Mouse (Mus musculus) spleen, embryonic (tissue): ENCODE data around the gene Cdk5.

Experiments
- CTCF ChIA-PET: fragments of 350-600 bp; sonication (Branson Sonifier 250); formaldehyde crosslinking; loops from one replicate; lab custom pipeline; 2022; lab: Charles Lee

Cdk5 gene

DNA sequence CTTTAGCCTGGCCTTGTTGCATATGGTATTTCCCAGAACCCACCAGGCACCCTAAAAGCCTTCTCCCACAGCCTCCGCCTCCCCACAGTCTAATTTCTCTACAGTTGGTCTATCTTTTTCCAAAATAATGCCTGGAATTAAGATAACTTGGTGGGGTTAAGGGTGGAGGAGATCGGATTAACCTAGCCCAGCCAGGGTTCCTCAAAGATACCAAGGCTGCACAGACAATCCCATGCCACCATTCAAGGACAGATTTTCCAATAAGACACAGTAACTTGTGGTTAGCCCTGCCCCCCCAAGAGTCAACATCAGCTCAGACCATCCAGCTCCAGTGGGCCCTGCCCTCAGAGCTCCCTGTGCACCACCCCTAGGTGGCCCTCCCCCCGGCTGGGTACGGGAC is 42.8 kb downstream of the Cdk5 start:
- CTCF ChIA-PET: no interaction called here

DNA sequence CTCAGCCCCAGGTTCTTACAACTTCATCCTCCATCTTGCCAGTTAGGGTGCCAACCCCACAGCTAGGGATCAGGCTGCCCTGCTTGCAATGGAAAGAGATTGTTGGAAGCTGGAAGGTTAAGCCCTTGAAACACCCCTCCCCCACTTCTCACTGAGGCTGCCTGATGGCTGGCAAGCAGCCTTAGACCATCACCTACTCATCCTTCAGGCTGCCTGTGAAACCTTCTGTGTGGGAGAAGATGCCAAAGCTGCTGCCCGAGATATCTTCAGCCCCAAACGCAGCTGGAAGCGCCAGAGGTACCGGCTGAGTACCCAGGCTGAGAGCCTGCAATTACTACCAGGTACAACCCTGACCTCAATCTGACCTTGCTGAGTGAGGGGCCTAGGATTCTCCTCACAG is 43.8 kb downstream of the Cdk5 start:
- CTCF ChIA-PET: no interaction called here

DNA sequence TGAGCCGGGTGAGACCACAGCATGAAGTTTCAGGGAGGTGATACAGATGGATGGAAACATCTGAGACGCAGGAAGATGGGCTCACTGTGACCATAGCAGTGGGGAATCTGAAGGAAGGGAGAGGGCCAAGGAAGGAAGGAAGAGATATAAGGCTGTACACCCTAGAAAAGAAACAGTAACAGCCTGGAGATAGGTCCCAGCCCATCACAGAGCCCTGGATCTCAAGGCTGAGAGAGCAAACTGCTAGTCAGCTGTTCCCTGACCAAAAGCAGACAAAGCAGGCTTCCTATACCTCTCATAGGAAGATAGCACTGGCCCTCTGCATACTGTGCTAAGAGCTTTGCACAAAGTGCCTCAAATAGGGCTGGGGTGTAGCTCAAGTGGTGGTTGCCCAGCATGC is 44.6 kb downstream of the Cdk5 start:
- CTCF ChIA-PET: no interaction called here

DNA sequence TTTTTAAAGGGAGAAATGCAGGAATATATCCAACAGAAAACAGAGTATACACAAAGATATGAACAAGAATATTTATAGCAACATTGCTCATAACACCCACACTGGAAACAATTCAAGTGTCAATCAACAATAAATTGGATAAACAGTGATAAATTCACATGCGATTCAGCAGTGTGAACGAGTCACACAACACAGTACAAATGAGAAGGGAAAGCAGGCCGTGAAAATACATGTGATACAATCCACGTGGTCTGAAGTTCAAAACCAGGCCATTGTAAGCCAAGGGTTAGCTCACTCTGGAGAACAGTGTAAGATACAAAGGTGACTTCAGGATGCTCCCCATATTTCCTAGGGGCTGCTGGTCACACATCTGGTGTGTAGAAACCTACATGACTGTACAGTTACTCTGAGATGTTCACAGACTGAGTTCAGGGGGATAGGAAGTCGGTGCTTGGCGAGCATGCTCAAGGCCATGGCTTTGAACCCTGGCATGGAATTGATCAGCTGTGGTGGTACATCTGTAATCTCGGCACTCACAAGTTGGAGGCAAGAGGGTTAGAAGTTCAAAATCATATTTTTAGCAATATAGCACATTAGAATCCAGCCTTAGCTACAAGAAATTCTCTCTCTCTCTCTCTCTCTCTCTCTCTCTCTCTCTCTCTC is 48.5 kb downstream of the Cdk5 start:
- CTCF ChIA-PET: no interaction called here

DNA sequence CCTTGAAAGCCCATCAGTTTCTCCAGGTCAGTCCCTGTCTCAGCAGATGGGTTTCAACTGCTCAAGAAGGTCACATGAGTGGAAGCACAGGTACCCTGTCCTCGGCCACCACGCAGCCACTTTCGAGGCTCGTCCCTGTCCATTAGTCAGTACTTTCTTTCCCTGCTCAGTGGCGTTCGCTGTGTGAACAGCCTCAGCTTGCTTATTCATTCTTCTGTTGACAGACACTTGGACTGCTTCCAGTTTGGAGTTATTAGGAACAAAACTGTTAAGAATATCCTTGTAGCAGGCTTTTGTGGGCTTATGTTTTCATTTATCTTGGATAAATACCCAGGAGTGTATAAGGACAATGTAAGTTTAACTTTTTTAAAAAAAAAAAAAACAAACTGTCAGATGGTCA is 49.1 kb downstream of the Cdk5 start:
- CTCF ChIA-PET: no interaction called here

DNA sequence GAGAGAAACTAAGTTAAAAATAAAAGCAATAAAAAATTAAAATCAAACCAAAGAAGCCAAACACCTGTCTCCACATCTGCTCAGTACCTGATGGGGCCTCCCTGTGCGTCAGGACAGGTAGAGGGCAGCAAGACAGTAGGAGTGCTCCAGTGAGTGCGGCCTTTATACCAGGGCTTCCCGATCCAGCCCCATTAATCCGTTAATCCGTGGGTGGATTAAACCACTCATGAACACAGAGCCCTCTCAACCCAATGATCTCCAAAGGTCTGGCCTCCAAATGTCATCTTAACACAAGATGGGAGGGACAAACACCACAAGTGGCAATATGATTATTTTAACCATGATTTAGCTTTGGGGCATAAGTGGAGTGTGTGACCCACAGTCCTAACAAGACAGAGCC is 49.5 kb downstream of the Cdk5 start:
- CTCF ChIA-PET: no interaction called here

DNA sequence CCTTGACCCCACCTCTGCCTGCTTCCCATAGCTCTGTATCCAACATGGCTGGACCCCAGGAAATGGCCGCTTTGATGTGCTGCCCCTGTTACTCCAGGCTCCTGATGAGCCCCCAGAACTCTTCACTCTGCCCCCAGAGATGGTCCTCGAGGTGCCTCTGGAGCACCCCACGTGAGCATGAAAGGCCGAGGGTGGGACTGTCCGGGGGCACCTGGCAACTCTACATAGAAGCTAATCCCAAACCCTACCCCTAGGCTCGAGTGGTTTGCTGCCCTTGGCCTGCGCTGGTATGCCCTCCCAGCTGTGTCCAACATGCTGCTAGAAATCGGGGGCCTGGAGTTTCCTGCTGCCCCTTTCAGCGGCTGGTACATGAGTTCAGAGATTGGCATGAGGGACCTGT is 53.6 kb downstream of the Cdk5 start:
- CTCF ChIA-PET: interaction anchor here (0.7 kb wide), 1 partner anchor 87 kb away, joined by 12 read pairs; no protein-coding TSS in a partner anchor
